Mouse (Mus musculus) Muller cell, postnatal 12 days (primary cell): Measurements from ENCODE around the gene Efnb3.

Source experiments
- DNase-seq: peaks from one replicate; pipeline ENCODE4 v3.0.0-alpha.2; 2015; ENCODE audit errors: inconsistent ontology term

Efnb3 gene

GRCm38 (mm10) chr11:69559851-69560765 lies at the start of gene Efnb3:
Gene Efnb3 (minus strand): TSS chr11:69560205.
- DNase-seq = peak; percentile 37

GRCm38 (mm10) chr11:69609416-69609815 lies 49.4 kb upstream of the Efnb3 start:
- DNase-seq = no peak

- no peak for DNase-seq
Observed at GRCm38 (mm10) chr11:69608525-69608924, 48.5 kb upstream of the Efnb3 start.

- no peak for DNase-seq
Observed at GRCm38 (mm10) chr11:69606832-69607231, 46.8 kb upstream of the Efnb3 start.

- no peak for DNase-seq
Observed at GRCm38 (mm10) chr11:69606491-69606795, 46.4 kb upstream of the Efnb3 start.

- peak; percentile 90 for DNase-seq
Observed at GRCm38 (mm10) chr11:69605726-69606490, 45.9 kb upstream of the Efnb3 start, which contains the start of gene Atp1b2. Gene Atp1b2 (minus strand): TSS chr11:69605942.

GRCm38 (mm10) chr11:69604795-69605664 lies 45.0 kb upstream of the Efnb3 start:
- DNase-seq = peak; percentile 43

GRCm38 (mm10) chr11:69604347-69604746 lies 44.3 kb upstream of the Efnb3 start:
- no peak for DNase-seq

- no peak for DNase-seq
Observed at GRCm38 (mm10) chr11:69603516-69603915, 43.5 kb upstream of the Efnb3 start.

GRCm38 (mm10) chr11:69601768-69602167 lies 41.8 kb upstream of the Efnb3 start:
- DNase-seq = no peak

- DNase-seq = peak; percentile 31
Observed at GRCm38 (mm10) chr11:69600098-69600497, 40.1 kb upstream of the Efnb3 start.

GRCm38 (mm10) chr11:69599436-69599835 lies 39.4 kb upstream of the Efnb3 start:
- DNase-seq = no peak

- DNase-seq = no peak
Observed at GRCm38 (mm10) chr11:69594853-69595252, 34.8 kb upstream of the Efnb3 start.

GRCm38 (mm10) chr11:69592799-69593198 lies 32.8 kb upstream of the Efnb3 start:
- DNase-seq = no peak

GRCm38 (mm10) chr11:69591899-69592637 lies 32.1 kb upstream of the Efnb3 start:
- peak; percentile 30 for DNase-seq

- DNase-seq = no peak
Observed at GRCm38 (mm10) chr11:69591424-69591823, 31.4 kb upstream of the Efnb3 start.

GRCm38 (mm10) chr11:69590622-69591021 lies 30.6 kb upstream of the Efnb3 start:
- no peak for DNase-seq

- DNase-seq = no peak
Observed at GRCm38 (mm10) chr11:69589207-69589834, 29.3 kb upstream of the Efnb3 start.

- DNase-seq = no peak
Observed at GRCm38 (mm10) chr11:69585718-69586325, 25.8 kb upstream of the Efnb3 start.

GRCm38 (mm10) chr11:69584937-69585336 lies 24.9 kb upstream of the Efnb3 start:
- DNase-seq = no peak
